Mouse (Mus musculus): ENCODE results near the gene Tnnt2. TPM values are rescaled to one million over a fixed set of nuclear protein-coding genes. Genes with fewer than 3 reads are reported as not detected.

Tnnt2 gene
- polyA plus RNA-seq, 1 experiment from 2014 or later: not detected

GRCm38 (mm10) chr1:135856070-135856469 is 19.9 kb downstream of the Tnnt2 start:
- Histone ChIP-seq H3K79me2 (ENCODE audit: inconsistent target) (no peaks in the 10 kb centered on the region), H3K36me3 (ENCODE audit: inconsistent target) (no peaks in the 10 kb centered on the region), H3K27ac (no peak overlapping the region), H3K4me3 (ENCODE audit: inconsistent target) (no peak overlapping the region)
- 84% methylated on average over 4 of the region's 4 CpGs for WGBS (ENCODE audit: missing documents)

GRCm38 (mm10) chr1:135857137-135857775 is 21.1 kb downstream of the Tnnt2 start:
- no peaks in the 10 kb centered on the region for H3K79me2 ChIP-seq (ENCODE audit: inconsistent target)
- no peak overlapping the region for H3K4me3 ChIP-seq (ENCODE audit: inconsistent target)
- H3K27ac ChIP-seq: no peak overlapping the region
- WGBS (ENCODE audit: missing documents): 84% methylated on average over 10 of the region's 11 CpGs
- no peaks in the 10 kb centered on the region for H3K36me3 ChIP-seq (ENCODE audit: inconsistent target)

GRCm38 (mm10) chr1:135858533-135858932 is 22.4 kb downstream of the Tnnt2 start:
- Histone ChIP-seq H3K36me3 (ENCODE audit: inconsistent target) (no peaks in the 10 kb centered on the region), H3K27ac (no peak overlapping the region), H3K4me3 (ENCODE audit: inconsistent target) (no peak overlapping the region), H3K79me2 (ENCODE audit: inconsistent target) (no peaks in the 10 kb centered on the region)
- WGBS (ENCODE audit: missing documents): 99% methylated on average over 6 of the region's 7 CpGs

- Histone ChIP-seq H3K27ac (no peak overlapping the region), H3K4me3 (ENCODE audit: inconsistent target) (no peak overlapping the region), H3K79me2 (ENCODE audit: inconsistent target) (no peaks in the 10 kb centered on the region), H3K36me3 (ENCODE audit: inconsistent target) (no peaks in the 10 kb centered on the region)
- 75% methylated on average over 5 of the region's 5 CpGs for WGBS (ENCODE audit: missing documents)
These were observed 24.9 kb downstream of the Tnnt2 start for GRCm38 (mm10) chr1:135861091-135861490.

- Histone ChIP-seq H3K27ac (no peak overlapping the region), H3K4me3 (ENCODE audit: inconsistent target) (no peak overlapping the region), H3K36me3 (ENCODE audit: inconsistent target) (no peaks in the 10 kb centered on the region), H3K79me2 (ENCODE audit: inconsistent target) (no peaks in the 10 kb centered on the region)
- WGBS (ENCODE audit: missing documents): 63% methylated on average over 9 of the region's 9 CpGs
These were observed 25.9 kb downstream of the Tnnt2 start for GRCm38 (mm10) chr1:135861980-135862552.

DNA sequence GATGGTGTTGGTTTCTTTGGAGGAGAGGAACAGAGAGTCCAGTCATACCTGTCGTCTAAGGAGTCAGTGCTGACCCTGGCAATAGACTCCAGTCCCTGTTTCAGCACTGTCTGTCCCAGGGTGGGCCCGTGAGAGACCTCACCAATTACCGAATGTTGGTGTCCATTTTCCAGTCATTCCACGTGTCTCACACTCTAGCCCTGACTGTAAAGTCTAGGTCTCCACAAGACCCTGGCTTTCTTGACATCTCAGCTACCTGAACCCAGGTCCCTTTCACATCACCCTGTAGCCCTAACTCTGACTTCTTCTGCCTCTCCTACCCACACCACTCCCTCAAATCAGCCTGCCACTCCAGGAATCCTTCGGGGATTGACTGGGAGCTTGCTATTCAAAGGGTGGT is 26.4 kb downstream of the Tnnt2 start:
- no peak overlapping the region for H3K27ac ChIP-seq
- H3K79me2 ChIP-seq (ENCODE audit: inconsistent target): no peaks in the 10 kb centered on the region
- 93% methylated on average over 5 of the region's 5 CpGs for WGBS (ENCODE audit: missing documents)
- no peaks in the 10 kb centered on the region for H3K36me3 ChIP-seq (ENCODE audit: inconsistent target)
- H3K4me3 ChIP-seq (ENCODE audit: inconsistent target): no peak overlapping the region

- H3K36me3 ChIP-seq (ENCODE audit: inconsistent target): no peaks in the 10 kb centered on the region
- 90% methylated on average over 9 of the region's 9 CpGs for WGBS (ENCODE audit: missing documents)
- H3K4me3 ChIP-seq (ENCODE audit: inconsistent target): no peak overlapping the region
- H3K79me2 ChIP-seq (ENCODE audit: inconsistent target): no peaks in the 10 kb centered on the region
- no peak overlapping the region for H3K27ac ChIP-seq
These were observed 27.7 kb downstream of the Tnnt2 start for GRCm38 (mm10) chr1:135863786-135864335.

- Histone ChIP-seq H3K27ac (no peak overlapping the region), H3K79me2 (ENCODE audit: inconsistent target) (no peaks in the 10 kb centered on the region), H3K36me3 (ENCODE audit: inconsistent target) (no peaks in the 10 kb centered on the region), H3K4me3 (ENCODE audit: inconsistent target) (no peak overlapping the region)
- 47% methylated on average over 6 of the region's 6 CpGs for WGBS (ENCODE audit: missing documents)
These were observed 28.7 kb downstream of the Tnnt2 start for GRCm38 (mm10) chr1:135864830-135865229.

- no peak overlapping the region for H3K4me3 ChIP-seq (ENCODE audit: inconsistent target)
- no peaks in the 10 kb centered on the region for H3K79me2 ChIP-seq (ENCODE audit: inconsistent target)
- H3K36me3 ChIP-seq (ENCODE audit: inconsistent target): no peaks in the 10 kb centered on the region
- 62% methylated on average over 19 of the region's 19 CpGs for WGBS (ENCODE audit: missing documents)
- H3K27ac ChIP-seq: no peak overlapping the region
These were observed 29.5 kb downstream of the Tnnt2 start for GRCm38 (mm10) chr1:135865518-135866194.

DNA sequence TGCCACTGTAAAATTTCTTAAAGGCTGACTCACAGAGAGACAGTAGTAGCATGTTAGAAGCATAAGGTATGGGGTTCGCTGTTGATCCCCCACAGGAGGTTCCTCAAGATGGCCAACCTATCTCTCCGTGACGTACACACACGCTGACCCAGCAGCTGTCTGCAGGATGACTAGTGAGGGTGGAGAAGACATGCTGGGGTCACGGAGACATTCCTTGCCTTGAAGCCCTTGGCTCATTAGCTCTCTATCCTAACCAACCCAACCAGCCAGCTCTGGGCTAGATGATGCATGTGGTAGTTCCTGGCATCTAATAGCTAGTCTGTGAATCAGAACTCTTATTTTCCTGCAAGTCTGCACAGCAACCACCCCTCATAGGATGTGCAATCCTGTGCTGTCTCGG is 32.4 kb downstream of the Tnnt2 start:
- H3K79me2 ChIP-seq (ENCODE audit: inconsistent target): no peaks in the 10 kb centered on the region
- H3K36me3 ChIP-seq (ENCODE audit: inconsistent target): no peaks in the 10 kb centered on the region
- H3K27ac ChIP-seq: no peak overlapping the region
- no peak overlapping the region for H3K4me3 ChIP-seq (ENCODE audit: inconsistent target)
- WGBS (ENCODE audit: missing documents): 89% methylated on average over 6 of the region's 6 CpGs

- no peak overlapping the region for H3K27ac ChIP-seq
- 89% methylated on average over 4 of the region's 4 CpGs for WGBS (ENCODE audit: missing documents)
- no peak overlapping the region for H3K4me3 ChIP-seq (ENCODE audit: inconsistent target)
- no peaks in the 10 kb centered on the region for H3K36me3 ChIP-seq (ENCODE audit: inconsistent target)
- H3K79me2 ChIP-seq (ENCODE audit: inconsistent target): no peaks in the 10 kb centered on the region
These were observed 36.8 kb downstream of the Tnnt2 start for GRCm38 (mm10) chr1:135872991-135873390.

GRCm38 (mm10) chr1:135877248-135877647 is 41.1 kb downstream of the Tnnt2 start:
- Histone ChIP-seq H3K27ac (no peak overlapping the region), H3K36me3 (ENCODE audit: inconsistent target) (no peaks in the 10 kb centered on the region), H3K4me3 (ENCODE audit: inconsistent target) (no peak overlapping the region), H3K79me2 (ENCODE audit: inconsistent target) (no peaks in the 10 kb centered on the region)
- WGBS (ENCODE audit: missing documents): 91% methylated on average over 2 of the region's 2 CpGs

- 31% methylated on average over 10 of the region's 10 CpGs for WGBS (ENCODE audit: missing documents)
- H3K27ac ChIP-seq: no peak overlapping the region
- no peaks in the 10 kb centered on the region for H3K79me2 ChIP-seq (ENCODE audit: inconsistent target)
- H3K36me3 ChIP-seq (ENCODE audit: inconsistent target): no peaks in the 10 kb centered on the region
- no peak overlapping the region for H3K4me3 ChIP-seq (ENCODE audit: inconsistent target)
These were observed 46.4 kb downstream of the Tnnt2 start for GRCm38 (mm10) chr1:135882385-135883109.

GRCm38 (mm10) chr1:135889461-135890185 is 53.5 kb downstream of the Tnnt2 start:
- H3K4me3 ChIP-seq (ENCODE audit: inconsistent target): no peak overlapping the region
- WGBS (ENCODE audit: missing documents): 80% methylated on average over 20 of the region's 20 CpGs

More at GRCm38 (mm10) chr1:135889461-135890185, 53.5 kb downstream of the Tnnt2 start:
- Histone ChIP-seq H3K27ac (no peak overlapping the region), H3K79me2 (ENCODE audit: inconsistent target) (no peaks in the 10 kb centered on the region), H3K36me3 (ENCODE audit: inconsistent target) (no peaks in the 10 kb centered on the region)
